Mouse (Mus musculus) thymus, adult 2 months (tissue): ENCODE measurements around the gene Samd4b.
"Not testable (repeated sequence)": the region's sequence is repeated elsewhere in the genome, so short reads cannot be mapped to it uniquely, and the experiment has no call there.

Experiments
- CTCF ChIP-seq: fragments of 200-500 bp; IDR thresholded peaks from 2 replicates; pipeline ENCODE4 v1.5.1; 2012; ENCODE audit warnings: mild to moderate bottlenecking, control low read depth, low read length, moderate library complexity, borderline replicate concordance; ENCODE audit not compliant: control insufficient read depth, poor library complexity, insufficient read depth; ENCODE audit errors: extremely low read depth
- POLR2A ChIP-seq: fragments of 200-500 bp; IDR thresholded peaks from 2 replicates; pipeline ENCODE4 v1.6.1; 2012; ENCODE audit warnings: mild to moderate bottlenecking, low read length, control low read depth, moderate library complexity; ENCODE audit not compliant: control insufficient read depth, poor library complexity, insufficient read depth; ENCODE audit errors: extremely low read depth

DNA sequence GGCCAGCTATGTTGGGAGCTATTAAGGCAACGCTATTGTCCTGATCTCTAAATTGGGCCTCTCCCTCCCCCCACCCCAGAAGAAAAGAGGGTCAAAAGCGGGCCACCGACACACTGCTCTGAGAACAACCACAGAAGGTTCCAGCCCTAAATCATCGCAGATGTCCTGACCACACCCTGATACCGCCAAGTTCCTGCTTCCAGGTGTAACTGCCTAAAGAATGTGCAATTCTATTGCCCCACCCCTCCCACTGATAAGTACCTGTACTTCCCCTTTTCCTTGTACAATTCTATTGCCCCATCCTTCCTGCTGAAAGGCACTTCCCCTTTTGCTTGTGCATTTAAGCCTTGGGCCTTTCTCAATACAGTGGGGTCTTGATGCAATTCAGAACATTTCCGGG is 59.1 kb downstream of the Samd4b start:
- TF ChIP-seq CTCF, POLR2A: not testable (repeated sequence)
